Mouse (Mus musculus) megakaryocyte, embryonic 14.5 days (primary cell): ENCODE data around the gene Sept9. TPM values are rescaled to one million over a fixed set of nuclear protein-coding genes. Genes with fewer than 3 reads are reported as not detected.
A peak's percentile ranks its signal among the peaks of the same experiment; 100 is the strongest.

Experiments
- H3K27me3 ChIP-seq: replicated peaks from 2 replicates; pipeline ENCODE3; 2012; ENCODE audit warnings: inconsistent platforms
- H3K36me3 ChIP-seq: replicated peaks from 2 replicates; pipeline ENCODE3; 2012; ENCODE audit warnings: low read length, inconsistent platforms, mixed read lengths
- H3K4me1 ChIP-seq: 2 replicates; pipeline ENCODE4 v1.6.1; 2012; ENCODE audit warnings: inconsistent platforms
- H3K4me3 ChIP-seq: replicated peaks from 2 replicates; pipeline ENCODE3; 2012; ENCODE audit warnings: moderate library complexity, mild to moderate bottlenecking, inconsistent platforms
- H3K9me3 ChIP-seq: 2 replicates; pipeline ENCODE4 v1.6.1; 2012; ENCODE audit warnings: inconsistent platforms
- FLI1 ChIP-seq: IDR thresholded peaks from 2 replicates; pipeline ENCODE4 v1.6.1; 2012; ENCODE audit warnings: low read length, inconsistent platforms, mixed read lengths
- GATA1 ChIP-seq: IDR thresholded peaks from 3 replicates; pipeline ENCODE4 v1.6.1; 2012; ENCODE audit warnings: mixed read lengths, low read length, inconsistent platforms, borderline replicate concordance
- polyA plus RNA-seq: library from polyadenylated mRNA; stranded (reverse); fragments of >175 nt; gene quantifications from 2 replicates; pipeline ENCODE4 v1.2.3, GENCODE M21; 2012; ENCODE audit warnings: low replicate concordance; ENCODE audit not compliant: insufficient read depth

The Sept9 gene
- polyA plus RNA-seq, 1 experiment: 618 TPM

GRCm38 (mm10) chr11:117297190-117297829 lies 97.8 kb downstream of the Sept9 start:
- Histone ChIP-seq H3K9me3 (peaks cover 3% of the 10 kb centered on the region; the same call in 1 of the 2 replicates), H3K4me1 (peaks cover 63% of the 10 kb centered on the region), H3K4me3 (peak overlapping the region; percentile 3), H3K27me3 (peaks cover 23% of the 10 kb centered on the region), H3K36me3 (peaks cover 3% of the 10 kb centered on the region)
- TF ChIP-seq FLI1 (no peak), GATA1 (no peak)

GRCm38 (mm10) chr11:117299741-117300140 lies 100.3 kb downstream of the Sept9 start:
- peaks cover 60% of the 10 kb centered on the region for H3K4me1 ChIP-seq
- H3K4me3 ChIP-seq: no peak overlapping the region
- H3K9me3 ChIP-seq: peaks cover 10% of the 10 kb centered on the region
- H3K27me3 ChIP-seq: peaks cover 14% of the 10 kb centered on the region
- peaks cover 13% of the 10 kb centered on the region for H3K36me3 ChIP-seq
- TF ChIP-seq GATA1 (no peak), FLI1 (no peak)

GRCm38 (mm10) chr11:117300809-117301208 lies 101.3 kb downstream of the Sept9 start:
- Histone ChIP-seq H3K4me1 (peaks cover 60% of the 10 kb centered on the region), H3K4me3 (no peak overlapping the region), H3K36me3 (peaks cover 13% of the 10 kb centered on the region), H3K27me3 (peaks cover 10% of the 10 kb centered on the region), H3K9me3 (peaks cover 10% of the 10 kb centered on the region)
- TF ChIP-seq FLI1 (no peak), GATA1 (no peak)

GRCm38 (mm10) chr11:117301716-117302115 lies 102.3 kb downstream of the Sept9 start:
- Histone ChIP-seq H3K27me3 (peaks cover 3% of the 10 kb centered on the region), H3K4me1 (peaks cover 60% of the 10 kb centered on the region), H3K4me3 (no peak overlapping the region), H3K36me3 (peaks cover 10% of the 10 kb centered on the region), H3K9me3 (peaks cover 10% of the 10 kb centered on the region)
- TF ChIP-seq FLI1 (no peak), GATA1 (no peak)

- Histone ChIP-seq H3K4me1 (peaks cover 60% of the 10 kb centered on the region), H3K9me3 (peaks cover 10% of the 10 kb centered on the region), H3K4me3 (no peak overlapping the region), H3K27me3 (no peaks in the 10 kb centered on the region), H3K36me3 (peaks cover 10% of the 10 kb centered on the region)
- TF ChIP-seq FLI1: no peak
- no peak for TF ChIP-seq GATA1
Measured at GRCm38 (mm10) chr11:117302371-117302770, 102.9 kb downstream of the Sept9 start.

- TF ChIP-seq FLI1: no peak
- no peak for TF ChIP-seq GATA1
- Histone ChIP-seq H3K27me3 (no peaks in the 10 kb centered on the region), H3K4me3 (peak overlapping the region; percentile 4), H3K36me3 (peaks cover 21% of the 10 kb centered on the region), H3K4me1 (peaks cover 75% of the 10 kb centered on the region), H3K9me3 (peaks cover 10% of the 10 kb centered on the region)
Measured at GRCm38 (mm10) chr11:117305509-117306188, 106.2 kb downstream of the Sept9 start.

GRCm38 (mm10) chr11:117306311-117307088 lies 107.0 kb downstream of the Sept9 start:
- peak overlapping the region; percentile 92 for H3K4me3 ChIP-seq
- peaks cover 29% of the 10 kb centered on the region for H3K36me3 ChIP-seq
- peaks cover 7% of the 10 kb centered on the region for H3K9me3 ChIP-seq
- TF ChIP-seq GATA1 (no peak), FLI1 (0 out of 2 replicates have a peak, but pooled peaks have one; percentile 18)
- H3K27me3 ChIP-seq: no peaks in the 10 kb centered on the region
- H3K4me1 ChIP-seq: peaks cover 77% of the 10 kb centered on the region

- Histone ChIP-seq H3K4me1 (peaks cover 87% of the 10 kb centered on the region), H3K36me3 (peaks cover 46% of the 10 kb centered on the region), H3K9me3 (peaks cover 7% of the 10 kb centered on the region), H3K27me3 (no peaks in the 10 kb centered on the region), H3K4me3 (peak overlapping the region; percentile 92)
- TF ChIP-seq GATA1 (no peak), FLI1 (no peak)
Measured at GRCm38 (mm10) chr11:117307895-117308786, 108.7 kb downstream of the Sept9 start.
